Mouse (Mus musculus) heart, embryonic 11.5 days (tissue): ENCODE measurements around the gene Stac. TPM values are rescaled to one million over a fixed set of nuclear protein-coding genes. Genes with fewer than 3 reads are reported as not detected.

Source experiments
- ATAC-seq: fragments of 200-750 bp; cut with Nextera tagmentation; replicated peaks from 2 replicates; pipeline ENCODE4 v1.8.0; 2017; ENCODE audit warnings: moderate library complexity; ENCODE audit not compliant: insufficient number of reproducible peaks, low FRiP score, low TSS enrichment
- H3K27ac ChIP-seq: fragments of 300-500 bp; sonication (generic); 2 replicates; pipeline ENCODE4 v1.5.1; 2014; ENCODE audit warnings: mild to moderate bottlenecking, low read depth, low read length
- H3K27me3 ChIP-seq: fragments of 300-500 bp; sonication (generic); 2 replicates; pipeline ENCODE4 v1.6.1; 2014; ENCODE audit warnings: mild to moderate bottlenecking, low read length, mixed read lengths; ENCODE audit not compliant: control insufficient read depth, insufficient read depth
- H3K36me3 ChIP-seq: fragments of 300-500 bp; sonication (generic); 2 replicates; pipeline ENCODE4 v1.6.1; 2014; ENCODE audit warnings: mild to moderate bottlenecking, low read length, moderate library complexity, mixed read lengths; ENCODE audit not compliant: control insufficient read depth, insufficient read depth
- H3K4me1 ChIP-seq: fragments of 300-500 bp; sonication (generic); 2 replicates; pipeline ENCODE4 v1.6.1; 2014; ENCODE audit warnings: low read length; ENCODE audit not compliant: control insufficient read depth, insufficient read depth
- H3K4me2 ChIP-seq: fragments of 300-500 bp; sonication (generic); 2 replicates; pipeline ENCODE4 v1.6.1; 2014; ENCODE audit warnings: mild to moderate bottlenecking, moderate library complexity
- H3K4me3 ChIP-seq: fragments of 300-500 bp; sonication (generic); 2 replicates; pipeline ENCODE4 v1.5.1; 2014; ENCODE audit warnings: low read depth, low read length
- H3K9ac ChIP-seq: fragments of 300-500 bp; sonication (generic); 2 replicates; pipeline ENCODE4 v1.6.1; 2014; ENCODE audit warnings: mild to moderate bottlenecking, low read depth, low read length, moderate library complexity
- H3K9me3 ChIP-seq: fragments of 300-500 bp; sonication (generic); replicated peaks from 2 replicates; pipeline ENCODE4 v1.6.1; 2016; ENCODE audit warnings: low read length; ENCODE audit not compliant: control insufficient read depth
- WGBS: fragments of 180-500 bp; shearing (Covaris S2); extraction: QIAGEN DNeasy Blood & Tissue Kit; methylation state at CpG from one replicate; pipeline ENCODE4 v1.1.7; 2014; ENCODE audit not compliant: insufficient replicate concordance; 5-methylcytosine and 5-hydroxymethylcytosine counted together
- polyA plus RNA-seq: library from polyadenylated mRNA; unstranded; fragments of >200 nt; fragmentation: Nextera tagmentation; extraction: Ambion mirVana; gene quantifications from 2 replicates; pipeline ENCODE4 v1.2.1, GENCODE M21; 2014

The Stac gene
- polyA plus RNA-seq, 1 experiment from 2014 or later: 0.79 TPM

DNA sequence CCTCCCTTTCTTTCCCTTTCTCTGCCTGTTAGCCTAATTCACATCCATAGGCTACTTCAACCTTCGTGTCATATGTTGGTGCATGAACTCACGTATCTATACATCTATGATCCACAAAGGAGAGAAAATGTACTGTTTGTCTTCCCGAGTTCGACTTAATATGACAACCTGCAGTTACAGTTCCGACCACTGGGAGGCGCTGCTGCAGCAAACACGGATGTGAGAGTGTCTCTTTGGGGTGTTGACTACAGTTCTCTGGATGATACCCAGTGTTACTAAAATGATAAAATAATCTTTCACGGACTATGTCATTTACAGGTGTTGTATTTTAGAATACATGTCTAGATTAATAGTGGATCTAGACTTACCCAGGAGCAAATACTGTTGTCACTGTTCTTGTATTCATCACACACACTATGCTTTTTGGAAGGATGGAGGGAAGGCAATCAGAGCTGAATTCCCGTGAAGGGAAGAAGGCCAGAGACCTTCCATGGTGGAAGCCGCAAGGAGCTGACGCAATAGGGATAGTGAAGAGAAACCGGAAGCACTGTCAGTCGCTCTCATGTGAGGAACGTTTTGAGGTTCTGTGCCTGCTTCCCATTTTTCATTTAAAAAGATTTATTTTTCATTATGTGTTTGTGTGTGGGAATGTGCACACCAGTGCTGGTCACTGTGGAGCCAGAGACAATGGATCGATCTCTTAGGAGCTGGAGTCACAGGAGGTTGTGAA lies 138.5 kb downstream of the Stac start:
- H3K9me3 ChIP-seq: no peaks in the 10 kb centered on the region
- no peaks in the 10 kb centered on the region for H3K27me3 ChIP-seq
- H3K4me2 ChIP-seq: no peak overlapping the region
- no peak overlapping the region for H3K4me3 ChIP-seq
- no peaks in the 10 kb centered on the region for H3K36me3 ChIP-seq
- H3K27ac ChIP-seq: no peak overlapping the region
- WGBS: 61% methylated on average over 15 of the region's 15 CpGs
- H3K4me1 ChIP-seq: no peaks in the 10 kb centered on the region; the same call in 1 of the 2 replicates
- H3K9ac ChIP-seq: no peak overlapping the region
- ATAC-seq: no peak

- Histone ChIP-seq H3K4me1 (no peaks in the 10 kb centered on the region), H3K9me3 (no peaks in the 10 kb centered on the region), H3K36me3 (no peaks in the 10 kb centered on the region), H3K27me3 (no peaks in the 10 kb centered on the region), H3K27ac (no peak overlapping the region), H3K4me3 (no peak overlapping the region), H3K9ac (no peak overlapping the region), H3K4me2 (no peak overlapping the region)
- 76% methylated on average over 8 of the region's 8 CpGs for WGBS
- ATAC-seq: no peak
These were observed 139.2 kb downstream of the Stac start for GRCm38 (mm10) chr9:111550963-111551321.

GRCm38 (mm10) chr9:111550281-111550962 lies 139.7 kb downstream of the Stac start:
- no peaks in the 10 kb centered on the region for H3K36me3 ChIP-seq
- no peak overlapping the region for H3K4me3 ChIP-seq
- H3K27me3 ChIP-seq: no peaks in the 10 kb centered on the region
- H3K9ac ChIP-seq: no peak overlapping the region
- H3K27ac ChIP-seq: no peak overlapping the region
- no peak overlapping the region for H3K4me2 ChIP-seq
- 71% methylated on average over 21 of the region's 21 CpGs for WGBS
- no peak for ATAC-seq
- no peaks in the 10 kb centered on the region for H3K9me3 ChIP-seq
- H3K4me1 ChIP-seq: no peaks in the 10 kb centered on the region

DNA sequence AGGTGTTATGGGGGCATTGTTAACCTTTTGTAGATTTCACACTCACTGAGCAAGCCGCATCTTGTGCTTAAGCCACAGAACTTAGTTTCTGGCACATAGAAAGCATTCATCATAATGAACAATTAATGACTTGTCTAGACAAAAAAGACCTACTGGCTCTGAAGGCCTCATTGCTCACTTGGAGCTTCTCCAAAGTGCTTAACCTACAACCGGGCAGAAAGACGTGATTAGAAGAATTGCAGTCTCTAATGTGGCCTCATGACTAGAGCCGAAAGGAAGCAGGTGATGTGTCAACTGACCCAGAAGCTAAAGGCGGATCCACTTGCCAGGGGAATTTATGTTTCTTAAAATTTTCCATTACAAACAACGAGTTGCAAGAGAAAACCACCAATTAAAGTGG lies 147.5 kb downstream of the Stac start:
- ATAC-seq: no peak
- 80% methylated on average over 6 of the region's 6 CpGs for WGBS
- H3K4me1 ChIP-seq: no peaks in the 10 kb centered on the region
- H3K4me3 ChIP-seq: no peak overlapping the region
- no peaks in the 10 kb centered on the region; the same call in 1 of the 2 replicates for H3K9me3 ChIP-seq
- H3K9ac ChIP-seq: no peak overlapping the region
- H3K4me2 ChIP-seq: no peak overlapping the region
- H3K27me3 ChIP-seq: no peaks in the 10 kb centered on the region
- H3K36me3 ChIP-seq: no peaks in the 10 kb centered on the region
- H3K27ac ChIP-seq: no peak overlapping the region

- no peaks in the 10 kb centered on the region for H3K9me3 ChIP-seq
- H3K4me1 ChIP-seq: peaks cover 3% of the 10 kb centered on the region; the same call in 1 of the 2 replicates
- no peak overlapping the region for H3K27ac ChIP-seq
- no peak overlapping the region for H3K4me3 ChIP-seq
- 72% methylated on average over 8 of the region's 8 CpGs for WGBS
- ATAC-seq: no peak
- H3K9ac ChIP-seq: no peak overlapping the region
- H3K4me2 ChIP-seq: no peak overlapping the region
- H3K27me3 ChIP-seq: no peaks in the 10 kb centered on the region
- H3K36me3 ChIP-seq: no peaks in the 10 kb centered on the region
These were observed 154.6 kb downstream of the Stac start for GRCm38 (mm10) chr9:111535445-111536064.

- Histone ChIP-seq H3K9ac (no peak overlapping the region), H3K4me1 (peaks cover 3% of the 10 kb centered on the region; the same call in 1 of the 2 replicates), H3K4me2 (no peak overlapping the region), H3K27me3 (no peaks in the 10 kb centered on the region), H3K9me3 (no peaks in the 10 kb centered on the region), H3K4me3 (no peak overlapping the region), H3K27ac (no peak overlapping the region), H3K36me3 (no peaks in the 10 kb centered on the region)
- WGBS: 35% methylated on average over 7 of the region's 7 CpGs
- no peak for ATAC-seq
These were observed 155.3 kb downstream of the Stac start for GRCm38 (mm10) chr9:111534744-111535423.

GRCm38 (mm10) chr9:111523871-111524270 lies 166.3 kb downstream of the Stac start:
- Histone ChIP-seq H3K9me3 (0 out of 2 replicates have a peak, but pooled peaks cover 3% of the 10 kb centered on the region), H3K36me3 (no peaks in the 10 kb centered on the region), H3K4me2 (no peak overlapping the region), H3K4me1 (no peaks in the 10 kb centered on the region), H3K9ac (no peak overlapping the region), H3K27ac (no peak overlapping the region), H3K27me3 (no peaks in the 10 kb centered on the region), H3K4me3 (no peak overlapping the region)
- no peak for ATAC-seq
- 95% methylated on average over 3 of the region's 3 CpGs for WGBS

DNA sequence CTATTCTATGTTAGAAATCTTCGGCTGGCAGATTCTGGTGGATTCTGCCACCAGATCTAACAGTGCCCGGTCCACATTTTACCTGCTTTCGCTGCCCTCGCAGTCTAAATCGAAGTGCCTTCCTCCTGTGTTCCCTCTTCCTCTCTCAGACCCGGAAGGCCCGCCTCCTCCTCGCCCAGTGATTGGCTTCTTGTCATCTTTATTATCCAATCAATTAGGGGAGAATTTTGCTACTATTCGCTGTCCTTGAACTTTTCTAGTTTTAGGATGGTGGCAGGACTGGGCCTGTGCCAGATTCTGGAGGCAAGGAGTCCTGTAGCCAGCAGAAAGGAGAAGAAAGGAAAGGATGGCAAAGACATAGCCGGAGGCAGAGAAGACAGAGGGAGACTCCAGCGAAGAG lies 167.0 kb downstream of the Stac start:
- no peak overlapping the region for H3K9ac ChIP-seq
- H3K4me1 ChIP-seq: no peaks in the 10 kb centered on the region
- H3K4me3 ChIP-seq: no peak overlapping the region
- H3K27ac ChIP-seq: no peak overlapping the region
- H3K4me2 ChIP-seq: no peak overlapping the region
- no peak for ATAC-seq
- no peaks in the 10 kb centered on the region for H3K36me3 ChIP-seq
- 0 out of 2 replicates have a peak, but pooled peaks cover 3% of the 10 kb centered on the region for H3K9me3 ChIP-seq
- no peaks in the 10 kb centered on the region for H3K27me3 ChIP-seq
- 87% methylated on average over 11 of the region's 11 CpGs for WGBS
